Mouse (Mus musculus): ENCODE data around the gene Atp5h. TPM values are rescaled to one million over a fixed set of nuclear protein-coding genes. Genes with fewer than 3 reads are reported as not detected.
A peak's percentile ranks its signal among the peaks of the same experiment; 100 is the strongest.

The Atp5h gene
- polyA plus RNA-seq, 1 experiment from 2014 or later, result 1,945 TPM

DNA sequence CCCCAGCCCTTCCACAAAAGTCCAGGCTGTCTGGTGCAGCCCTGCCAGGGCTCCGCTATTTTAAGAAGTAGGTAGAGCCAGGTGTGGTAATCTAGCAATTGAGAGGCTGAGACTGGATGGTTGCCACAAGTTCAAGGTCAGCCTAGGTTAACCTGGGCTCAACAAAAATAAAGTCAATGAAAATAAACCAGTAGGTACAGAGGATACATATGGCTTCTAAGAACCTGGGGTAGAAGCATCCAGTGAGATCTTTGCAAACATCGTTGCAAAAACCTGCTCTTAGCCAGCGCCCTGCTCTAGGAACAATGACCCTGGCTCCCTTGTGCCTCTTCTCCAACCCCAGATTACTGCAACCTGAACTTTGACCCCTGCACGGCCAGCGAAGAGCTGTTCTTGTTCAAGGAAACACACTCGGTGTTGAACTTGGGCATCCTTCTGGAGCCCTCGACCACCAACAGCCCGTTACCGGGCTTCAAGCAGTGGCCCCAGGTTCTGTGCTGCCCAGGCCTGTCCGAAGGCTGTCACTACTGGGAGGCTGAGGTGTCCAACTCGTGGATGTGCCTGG is 27.6 kb upstream of the Atp5h start:
- no peak overlapping the region for H3K4me3 ChIP-seq (ENCODE audit: low read length)
- no peak overlapping the region for H3K4me2 ChIP-seq (ENCODE audit: low read depth, low read length)
- H3K36me3 ChIP-seq (ENCODE audit: control insufficient read depth, insufficient read depth), result no peaks in the 10 kb centered on the region
- no peaks in the 10 kb centered on the region for H3K9me3 ChIP-seq (replicated peaks; ENCODE audit: control insufficient read depth, low read length)
- H3K4me1 ChIP-seq (ENCODE audit: control insufficient read depth, insufficient read depth, low read length), result peaks cover 15% of the 10 kb centered on the region
- peak; percentile 28; the same call in 1 of the 2 replicates for ATAC-seq (replicated peaks; ENCODE audit: extremely low read depth, insufficient read depth, low FRiP score)
- WGBS, result 82% methylated on average over 11 of the region's 11 CpGs
- H3K27ac ChIP-seq (ENCODE audit: low read length), result peak overlapping the region; percentile 49
- peak overlapping the region; percentile 5; the same call in 1 of the 2 replicates for H3K9ac ChIP-seq (ENCODE audit: low read length)
- no peaks in the 10 kb centered on the region for H3K27me3 ChIP-seq (ENCODE audit: control insufficient read depth, insufficient read depth, low read length)

DNA sequence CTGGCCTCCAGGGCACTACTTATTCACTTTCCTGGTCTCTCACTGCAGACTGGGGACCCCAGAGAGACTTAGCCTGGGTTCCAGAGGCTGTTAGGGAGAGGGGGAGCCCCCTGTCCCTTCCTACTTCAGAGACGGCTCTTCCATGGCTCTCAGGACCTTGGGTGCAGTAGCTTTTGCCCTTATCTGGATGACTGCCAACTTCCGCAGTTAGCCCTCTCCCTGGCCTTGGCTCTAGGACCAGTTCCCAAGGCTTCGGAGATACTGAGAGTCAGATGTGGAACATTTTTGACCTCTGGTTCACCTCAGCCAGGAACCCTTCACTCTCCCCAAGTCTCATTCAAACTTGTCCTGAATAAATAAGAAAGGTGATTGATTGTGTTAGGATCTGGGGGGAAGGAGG is 27.1 kb upstream of the Atp5h start:
- ATAC-seq (replicated peaks; ENCODE audit: extremely low read depth, insufficient read depth, low FRiP score), result peak; percentile 60; the same call in 1 of the 2 replicates
- no peaks in the 10 kb centered on the region for H3K27me3 ChIP-seq (ENCODE audit: control insufficient read depth, insufficient read depth, low read length)
- H3K36me3 ChIP-seq (ENCODE audit: control insufficient read depth, insufficient read depth), result no peaks in the 10 kb centered on the region
- H3K4me2 ChIP-seq (ENCODE audit: low read depth, low read length), result peak overlapping the region; percentile 14; the same call in 1 of the 2 replicates
- peak overlapping the region; percentile 58 for H3K9ac ChIP-seq (ENCODE audit: low read length)
- peak overlapping the region; percentile 49 for H3K27ac ChIP-seq (ENCODE audit: low read length)
- no peak overlapping the region for H3K4me3 ChIP-seq (ENCODE audit: low read length)
- no peaks in the 10 kb centered on the region for H3K9me3 ChIP-seq (replicated peaks; ENCODE audit: control insufficient read depth, low read length)
- H3K4me1 ChIP-seq (ENCODE audit: control insufficient read depth, insufficient read depth, low read length), result peaks cover 15% of the 10 kb centered on the region
- 12% methylated on average over 3 of the region's 3 CpGs for WGBS

DNA sequence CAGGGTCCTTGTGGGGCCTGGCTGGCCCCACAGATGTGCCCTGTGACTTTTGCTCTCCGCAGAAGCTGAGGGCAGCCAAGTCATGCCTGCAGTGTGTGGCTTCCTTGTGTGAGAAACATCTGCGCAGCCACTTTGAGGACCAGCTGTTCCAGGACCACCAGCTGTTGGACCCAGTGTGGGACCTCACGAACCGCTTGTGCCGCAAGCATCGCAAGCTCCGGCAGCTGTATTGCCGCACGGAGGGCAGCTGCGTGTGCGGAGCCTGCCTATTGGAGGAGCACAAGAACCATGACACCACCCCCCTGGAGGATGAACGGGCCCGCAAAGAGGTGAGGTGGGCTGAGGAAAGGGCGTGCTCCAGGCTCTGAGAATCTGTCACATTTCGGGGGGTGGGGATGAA is 21.7 kb upstream of the Atp5h start:
- H3K4me3 ChIP-seq (ENCODE audit: low read length), result no peak overlapping the region
- no peak overlapping the region for H3K9ac ChIP-seq (ENCODE audit: low read length)
- no peak overlapping the region for H3K27ac ChIP-seq (ENCODE audit: low read length)
- H3K27me3 ChIP-seq (ENCODE audit: control insufficient read depth, insufficient read depth, low read length), result no peaks in the 10 kb centered on the region
- no peaks in the 10 kb centered on the region for H3K36me3 ChIP-seq (ENCODE audit: control insufficient read depth, insufficient read depth)
- 0 out of 2 replicates have a peak, but pooled peaks cover 2% of the 10 kb centered on the region for H3K9me3 ChIP-seq (replicated peaks; ENCODE audit: control insufficient read depth, low read length)
- H3K4me1 ChIP-seq (ENCODE audit: control insufficient read depth, insufficient read depth, low read length), result peaks cover 3% of the 10 kb centered on the region
- H3K4me2 ChIP-seq (ENCODE audit: low read depth, low read length), result no peak overlapping the region
- ATAC-seq (replicated peaks; ENCODE audit: extremely low read depth, insufficient read depth, low FRiP score), result no peak
- WGBS, result 50% methylated on average over 15 of the region's 15 CpGs

DNA sequence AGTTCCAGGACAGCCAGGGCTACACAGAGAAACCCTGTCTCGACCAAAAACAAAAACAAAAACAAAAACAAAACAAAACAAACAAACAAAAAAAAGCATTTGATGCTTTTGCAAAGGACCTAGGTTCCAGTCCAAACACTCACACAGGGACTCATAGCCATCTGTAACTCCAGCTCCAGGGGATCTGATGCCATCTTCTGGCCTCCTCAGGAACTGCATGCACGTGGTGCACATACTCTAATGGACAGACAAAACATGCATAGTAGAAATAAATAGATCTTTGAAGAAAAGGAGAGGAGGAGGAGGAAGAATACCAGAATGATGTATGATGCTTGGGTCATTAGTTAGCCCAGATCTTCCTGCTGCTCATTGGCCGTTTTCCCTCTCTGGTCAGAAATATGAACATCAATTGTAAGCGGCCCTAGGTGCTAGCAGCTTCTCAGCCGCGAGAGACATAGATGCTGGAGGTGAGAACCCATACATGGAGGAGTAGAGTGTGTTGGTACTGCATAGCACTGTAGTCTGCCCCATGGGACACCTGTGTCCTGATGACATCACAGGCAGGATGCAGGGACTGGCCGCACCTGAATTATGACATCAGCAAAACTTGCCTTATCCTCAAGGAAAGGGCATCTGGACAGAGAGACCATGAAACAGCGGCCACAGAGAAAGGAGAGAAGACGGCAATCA is 20.3 kb upstream of the Atp5h start, which contains the start of gene Trim80:
Gene Trim80, plus strand, starts transcription at position 640 of the 690 bp plus-strand sequence.
- no peak within 1 kb of the TSS for H3K4me2 ChIP-seq (ENCODE audit: low read depth, low read length)
- peaks cover 12% of the 10 kb centered on the region for H3K4me1 ChIP-seq (ENCODE audit: control insufficient read depth, insufficient read depth, low read length)
- ATAC-seq (replicated peaks; ENCODE audit: extremely low read depth, insufficient read depth, low FRiP score), result no peak
- WGBS, result 92% methylated on average over 9 of the region's 9 CpGs
- H3K27ac ChIP-seq (ENCODE audit: low read length), result no peak within 1 kb of the TSS
- H3K27me3 ChIP-seq (ENCODE audit: control insufficient read depth, insufficient read depth, low read length), result no peaks in the 10 kb centered on the region
- H3K9me3 ChIP-seq (replicated peaks; ENCODE audit: control insufficient read depth, low read length), result 0 out of 2 replicates have a peak, but pooled peaks cover 2% of the 10 kb centered on the region
- H3K9ac ChIP-seq (ENCODE audit: low read length), result no peak within 1 kb of the TSS
- no peaks in the 10 kb centered on the region for H3K36me3 ChIP-seq (ENCODE audit: control insufficient read depth, insufficient read depth)
- H3K4me3 ChIP-seq (ENCODE audit: low read length), result no peak within 1 kb of the TSS

DNA sequence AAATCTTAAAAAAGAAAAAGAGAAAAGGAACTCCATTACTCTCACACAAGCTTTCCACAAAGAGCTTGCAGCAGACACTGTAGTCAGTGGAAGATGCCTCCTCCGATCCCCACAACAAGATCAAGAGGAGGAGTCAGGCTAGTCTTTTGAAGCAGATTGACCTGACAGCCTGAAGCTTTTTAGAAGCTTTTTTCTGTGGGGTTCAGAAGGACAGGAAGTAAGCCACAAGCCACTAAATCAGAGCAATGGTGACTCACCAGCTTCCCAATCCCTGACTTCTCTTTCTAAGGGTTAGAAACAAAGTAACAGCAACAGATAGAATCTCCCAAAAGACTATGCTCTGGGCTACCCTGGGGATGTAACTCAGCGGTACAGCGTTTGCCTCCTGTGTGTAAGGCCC is 19.6 kb upstream of the Atp5h start:
- no peak overlapping the region for H3K27ac ChIP-seq (ENCODE audit: low read length)
- H3K4me1 ChIP-seq (ENCODE audit: control insufficient read depth, insufficient read depth, low read length), result peaks cover 12% of the 10 kb centered on the region
- H3K9me3 ChIP-seq (replicated peaks; ENCODE audit: control insufficient read depth, low read length), result 0 out of 2 replicates have a peak, but pooled peaks cover 2% of the 10 kb centered on the region
- H3K4me3 ChIP-seq (ENCODE audit: low read length), result no peak overlapping the region
- H3K27me3 ChIP-seq (ENCODE audit: control insufficient read depth, insufficient read depth, low read length), result no peaks in the 10 kb centered on the region
- H3K4me2 ChIP-seq (ENCODE audit: low read depth, low read length), result no peak overlapping the region
- no peak overlapping the region for H3K9ac ChIP-seq (ENCODE audit: low read length)
- no peaks in the 10 kb centered on the region for H3K36me3 ChIP-seq (ENCODE audit: control insufficient read depth, insufficient read depth)
- no peak for ATAC-seq (replicated peaks; ENCODE audit: extremely low read depth, insufficient read depth, low FRiP score)
- 81% methylated on average over 3 of the region's 3 CpGs for WGBS

DNA sequence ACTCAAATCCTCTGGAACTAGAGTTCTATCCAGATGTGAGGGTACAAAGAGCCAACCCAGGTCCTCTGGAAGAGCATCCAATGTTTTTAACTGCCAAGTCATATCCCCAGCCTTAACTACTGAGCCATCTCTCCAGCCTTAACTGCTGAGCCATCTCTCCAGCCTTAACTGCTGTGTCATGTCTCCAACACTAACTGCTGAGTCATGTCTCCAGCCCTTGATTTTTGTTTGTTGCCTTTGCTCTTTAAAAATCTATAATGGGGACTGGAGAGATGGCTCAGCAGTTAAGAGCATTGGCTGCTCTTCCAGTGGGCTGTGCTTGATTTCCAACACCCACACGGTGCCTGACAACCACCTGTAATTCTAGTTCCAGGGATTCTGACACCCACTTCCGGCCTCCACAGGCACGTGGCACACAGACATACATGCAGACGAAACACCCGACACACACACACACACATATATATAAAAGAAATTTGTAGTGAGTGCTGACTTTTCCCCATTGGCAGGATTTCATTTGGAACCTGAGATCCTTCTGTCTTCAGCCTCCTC is 17.9 kb upstream of the Atp5h start:
- ATAC-seq (replicated peaks; ENCODE audit: extremely low read depth, insufficient read depth, low FRiP score), result no peak
- H3K4me1 ChIP-seq (ENCODE audit: control insufficient read depth, insufficient read depth, low read length), result peaks cover 12% of the 10 kb centered on the region
- 0 out of 2 replicates have a peak, but pooled peaks cover 2% of the 10 kb centered on the region for H3K9me3 ChIP-seq (replicated peaks; ENCODE audit: control insufficient read depth, low read length)
- no peak overlapping the region for H3K27ac ChIP-seq (ENCODE audit: low read length)
- H3K9ac ChIP-seq (ENCODE audit: low read length), result no peak overlapping the region
- no peaks in the 10 kb centered on the region for H3K36me3 ChIP-seq (ENCODE audit: control insufficient read depth, insufficient read depth)
- H3K4me3 ChIP-seq (ENCODE audit: low read length), result no peak overlapping the region
- WGBS, result 62% methylated on average over 5 of the region's 5 CpGs
- H3K4me2 ChIP-seq (ENCODE audit: low read depth, low read length), result no peak overlapping the region
- H3K27me3 ChIP-seq (ENCODE audit: control insufficient read depth, insufficient read depth, low read length), result no peaks in the 10 kb centered on the region

DNA sequence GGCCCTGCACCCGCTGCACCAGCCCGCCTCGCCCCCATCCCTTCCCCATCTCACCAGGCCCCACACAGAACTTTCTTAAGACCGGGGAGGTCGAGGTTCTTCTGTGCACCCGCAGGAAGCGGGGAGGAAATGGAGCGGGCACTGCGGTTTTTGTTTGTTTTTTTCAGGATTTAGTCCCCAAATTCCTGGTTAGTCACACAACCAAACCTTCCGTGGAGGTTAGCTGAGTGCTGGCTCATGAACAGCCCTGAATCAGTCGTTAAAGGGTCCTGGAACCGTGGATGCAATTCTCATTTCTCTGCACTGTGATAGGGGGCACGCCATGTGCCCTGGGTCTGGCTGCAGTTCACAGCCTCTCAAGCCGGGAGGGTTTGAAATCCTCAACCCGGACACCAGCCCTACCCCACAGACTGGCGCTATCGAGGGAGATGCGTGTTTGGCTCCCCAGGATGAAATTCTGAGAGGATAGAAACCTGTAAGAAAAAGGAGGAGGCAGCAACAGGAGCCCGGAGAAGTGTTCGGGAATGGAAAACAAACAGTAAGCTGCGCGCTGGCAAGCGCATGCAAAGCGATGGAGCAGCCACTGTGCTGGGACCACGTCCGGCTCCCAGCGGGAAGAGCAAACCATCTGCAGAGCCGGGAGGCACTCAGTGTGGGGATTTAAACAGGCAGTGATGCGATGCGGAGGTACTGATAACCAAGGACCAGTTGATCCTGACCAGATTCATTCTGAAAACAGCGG is 16.0 kb upstream of the Atp5h start:
- Histone ChIP-seq H3K9me3 (replicated peaks; ENCODE audit: control insufficient read depth, low read length) (0 out of 2 replicates have a peak, but pooled peaks cover 2% of the 10 kb centered on the region), H3K36me3 (ENCODE audit: control insufficient read depth, insufficient read depth) (peaks cover 12% of the 10 kb centered on the region; the same call in 1 of the 2 replicates), H3K4me1 (ENCODE audit: control insufficient read depth, insufficient read depth, low read length) (peaks cover 12% of the 10 kb centered on the region), H3K27ac (ENCODE audit: low read length) (0 out of 2 replicates have a peak overlapping the region, but pooled peaks have one; percentile 13), H3K9ac (ENCODE audit: low read length) (peak overlapping the region; percentile 70), H3K4me3 (ENCODE audit: low read length) (peak overlapping the region; percentile 48), H3K27me3 (ENCODE audit: control insufficient read depth, insufficient read depth, low read length) (no peaks in the 10 kb centered on the region), H3K4me2 (ENCODE audit: low read depth, low read length) (peak overlapping the region; percentile 75)
- WGBS, result 7% methylated on average over 31 of the region's 31 CpGs
- ATAC-seq (replicated peaks; ENCODE audit: extremely low read depth, insufficient read depth, low FRiP score), result peak; percentile 50; the same call in 1 of the 2 replicates

DNA sequence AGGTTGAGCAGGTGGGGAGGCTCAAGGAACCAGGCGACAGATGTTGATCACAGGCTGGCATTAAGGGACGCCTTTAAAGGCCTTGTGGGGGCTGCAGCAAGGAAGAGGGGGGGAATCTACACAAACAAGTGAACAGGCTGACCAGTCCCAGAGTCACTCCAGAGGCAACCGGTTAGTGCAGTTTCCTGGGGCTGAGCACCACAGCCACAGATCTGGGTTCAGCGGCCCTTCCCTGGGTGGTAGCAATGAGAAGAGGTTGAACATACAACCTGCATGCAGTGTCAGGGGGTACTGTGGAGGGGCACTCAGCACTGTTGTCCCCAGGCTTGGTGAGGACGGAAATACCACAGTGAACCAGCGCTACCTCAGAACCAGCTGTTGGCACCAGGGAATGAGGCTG is 13.6 kb upstream of the Atp5h start:
- Histone ChIP-seq H3K4me2 (ENCODE audit: low read depth, low read length) (no peak overlapping the region), H3K9me3 (replicated peaks; ENCODE audit: control insufficient read depth, low read length) (no peaks in the 10 kb centered on the region), H3K27me3 (ENCODE audit: control insufficient read depth, insufficient read depth, low read length) (no peaks in the 10 kb centered on the region), H3K36me3 (ENCODE audit: control insufficient read depth, insufficient read depth) (peaks cover 28% of the 10 kb centered on the region), H3K4me1 (ENCODE audit: control insufficient read depth, insufficient read depth, low read length) (peaks cover 12% of the 10 kb centered on the region), H3K9ac (ENCODE audit: low read length) (no peak overlapping the region), H3K27ac (ENCODE audit: low read length) (no peak overlapping the region), H3K4me3 (ENCODE audit: low read length) (no peak overlapping the region)
- WGBS, result 82% methylated on average over 6 of the region's 6 CpGs
- ATAC-seq (replicated peaks; ENCODE audit: extremely low read depth, insufficient read depth, low FRiP score), result no peak

Measured in heart, embryonic 16.5 days (tissue).